Mouse (Mus musculus) C3H10T1/2 (cell line): Measurements from ENCODE around the gene Olah. TPM values are rescaled to one million over a fixed set of nuclear protein-coding genes. Genes with fewer than 3 reads are reported as not detected.

ENCODE experiments used
- polyA plus RNA-seq, 2 experiments: library from polyadenylated mRNA; unstranded; fragments of >200 nt; fragmentation: generic; extraction: Trizol; gene quantifications; one replicate each; pipeline ENCODE4 v1.2.1; 2012; ENCODE audit warnings: missing spikeins in 2 of 2

The Olah gene
- not detected for polyA plus RNA-seq

DNA sequence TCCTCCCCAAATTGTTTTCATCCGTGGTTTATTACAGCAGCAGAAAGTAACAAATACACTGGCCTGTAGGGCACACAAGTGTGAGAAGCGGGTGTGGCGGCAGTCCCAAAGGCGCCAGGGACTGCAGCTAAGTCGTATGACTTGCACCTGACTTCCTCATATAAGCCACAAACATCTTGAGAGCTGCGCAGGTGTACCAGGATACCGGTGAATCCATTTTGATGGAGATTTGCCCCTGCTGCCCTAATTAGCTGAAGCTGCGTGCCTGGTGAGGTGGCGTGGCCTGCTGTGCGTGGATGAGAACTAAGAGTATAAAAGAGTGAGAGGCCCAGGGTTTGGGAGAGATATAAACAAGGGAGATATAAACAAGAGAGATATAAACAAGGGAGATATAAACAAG lies at the start of gene Olah:
Gene Olah, minus strand, starts transcription at position 101 of the 400 bp plus-strand sequence.

DNA sequence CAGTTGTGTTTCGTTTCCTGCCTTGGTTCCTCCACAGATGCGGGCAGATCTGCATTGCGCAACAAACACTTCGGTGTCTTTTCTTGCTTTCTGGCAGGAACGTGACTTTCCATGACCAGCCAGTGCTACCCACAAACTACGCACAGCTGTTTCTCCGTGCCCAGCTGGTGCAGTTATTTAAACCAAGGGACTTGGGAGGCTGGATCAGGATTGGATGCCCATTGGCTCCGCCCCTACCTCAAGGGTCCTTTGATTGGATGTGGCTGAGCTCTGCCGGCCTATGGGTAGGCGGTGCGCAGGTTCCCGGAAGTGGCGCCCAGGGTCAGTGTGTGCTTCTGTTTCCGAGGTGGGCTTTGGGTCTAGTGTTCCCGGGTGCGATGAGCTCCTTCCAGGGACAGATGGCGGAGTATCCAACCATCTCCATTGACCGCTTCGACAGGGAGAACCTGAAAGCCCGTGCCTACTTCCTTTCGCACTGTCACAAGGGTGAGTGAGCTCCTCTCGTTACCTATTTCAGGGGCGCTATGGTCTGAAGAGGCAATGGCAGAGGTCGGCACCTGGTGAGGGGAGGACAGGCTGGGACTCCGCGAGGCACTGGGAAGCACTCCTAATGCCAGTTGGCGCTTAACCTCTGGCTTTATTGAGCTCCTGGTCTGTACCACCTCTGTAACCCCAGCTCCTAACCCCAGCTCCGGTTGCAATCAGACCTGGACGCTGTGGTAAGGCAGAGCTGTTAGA lies 27.0 kb upstream of the Olah start, which contains the start of gene Dclre1c:
Gene Dclre1c, plus strand, starts transcription at position 291 of the 738 bp plus-strand sequence.

DNA sequence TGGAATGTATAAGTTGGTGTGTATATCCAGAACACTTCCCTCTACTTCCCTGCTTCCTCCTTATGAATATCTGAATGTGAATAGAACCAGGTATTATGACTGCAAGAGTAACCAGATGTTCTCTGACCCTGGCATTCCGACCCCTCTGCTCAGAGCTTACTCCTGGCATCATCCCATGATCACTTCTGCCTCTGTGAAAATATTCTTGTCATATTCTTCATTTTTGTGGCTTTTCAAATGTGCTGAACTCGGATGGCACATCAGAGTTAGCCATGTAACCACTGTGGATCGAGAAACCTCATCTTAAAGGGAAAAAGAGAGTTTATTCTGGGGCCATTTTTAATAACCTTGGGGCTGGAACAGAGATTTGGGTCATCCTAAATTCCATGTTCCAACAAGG lies 25.5 kb upstream of the Olah start, which contains the start of gene Meig1:
Gene Meig1, minus strand, starts transcription at position 101 of the 400 bp plus-strand sequence.

DNA sequence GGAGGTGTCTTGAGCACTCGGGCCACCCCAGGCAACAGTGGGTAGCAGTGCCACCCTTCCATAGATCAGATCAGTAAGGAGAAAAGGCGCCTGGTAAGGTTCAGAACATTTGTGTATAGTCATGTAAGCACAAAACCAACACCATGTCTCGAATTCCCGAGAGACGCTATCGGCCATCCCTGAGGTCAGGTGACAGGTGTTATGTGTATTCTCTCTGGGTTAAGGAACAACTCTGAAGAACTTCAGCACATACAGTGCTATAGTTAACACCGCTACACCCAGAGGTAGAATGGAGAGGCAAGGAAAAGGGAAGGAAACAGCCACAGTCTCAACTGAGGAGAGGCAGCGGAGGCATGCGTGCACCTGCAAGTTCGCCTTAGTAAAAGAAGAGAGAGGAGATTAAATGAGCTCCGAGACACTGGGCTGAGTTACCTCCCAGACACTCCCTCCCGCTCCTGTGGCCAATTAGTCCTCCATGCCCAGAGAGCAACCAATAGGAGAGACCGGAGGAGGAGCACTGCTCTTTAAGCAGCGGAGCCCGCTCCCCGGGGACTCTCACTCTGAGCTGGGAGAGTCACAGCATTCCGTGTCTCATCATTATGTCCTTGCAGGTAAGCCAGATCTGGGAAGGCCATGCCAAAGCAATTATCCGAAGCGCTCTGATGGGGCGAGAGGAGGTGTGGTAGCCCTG lies 61.3 kb downstream of the Olah start, which contains the start of gene Acbd7:
Gene Acbd7, plus strand, starts transcription at position 558 of the 691 bp plus-strand sequence.

DNA sequence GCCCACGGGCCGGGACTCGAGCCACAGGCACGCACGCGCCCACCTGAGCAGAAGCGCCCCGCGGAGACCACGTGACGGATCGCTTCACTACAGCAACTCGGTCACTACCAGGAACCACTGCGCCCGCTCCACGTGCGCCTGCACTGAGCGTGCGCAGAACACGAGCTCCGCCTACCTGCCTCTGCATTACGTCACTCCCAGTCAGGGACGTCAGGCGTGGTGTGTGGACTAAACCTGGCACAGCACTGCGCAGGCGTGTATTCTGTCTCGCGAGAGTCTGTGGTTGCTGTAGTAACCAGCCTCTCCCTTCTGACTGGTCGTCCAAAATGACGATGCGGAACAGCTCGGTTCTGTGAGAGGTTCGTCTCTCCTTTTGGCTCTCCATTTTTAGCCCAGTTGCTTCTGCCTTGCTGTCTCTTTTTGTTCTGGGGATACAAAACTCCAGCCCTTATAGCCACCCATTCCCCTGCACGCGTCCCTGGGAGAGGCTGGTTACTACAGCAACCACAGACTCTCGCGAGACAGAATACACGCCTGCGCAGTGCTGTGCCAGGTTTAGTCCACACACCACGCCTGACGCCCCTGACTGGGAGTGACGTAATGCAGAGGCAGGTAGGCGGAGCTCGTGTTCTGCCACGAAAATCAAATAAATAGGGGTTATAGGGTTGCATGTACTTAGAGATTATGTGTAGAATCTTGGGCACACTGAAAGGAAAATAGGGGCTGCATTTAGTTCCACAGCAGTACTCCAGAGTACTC lies 64.3 kb downstream of the Olah start, which contains the start of gene Rpp38:
Gene Rpp38, minus strand, starts transcription at position 160 of the 759 bp plus-strand sequence.

Other genes with a start within 250 kb of the Olah start
- gene Nmt2, start 113.0 kb downstream of the Olah start, polyA plus RNA-seq = 1 to 10 TPM; 8.5 to 8.9 TPM
- 1 to 10 TPM; 1.1 to 6.5 TPM for gene Rpp38, start 64.6 kb downstream of the Olah start, polyA plus RNA-seq
- gene Acbd7, start 61.0 kb downstream of the Olah start, polyA plus RNA-seq = under 1 TPM in 1 of 2 experiments, not detected in 1; 0.18 TPM
- gene Meig1, start 25.4 kb upstream of the Olah start, polyA plus RNA-seq = under 1 TPM in 1 of 2 experiments, not detected in 1; 0.06 TPM
- gene Dclre1c, start 26.9 kb upstream of the Olah start, polyA plus RNA-seq = under 1 TPM; 0.08 to 0.79 TPM
- gene Suv39h2, start 77.8 kb upstream of the Olah start, polyA plus RNA-seq = 1 to 10 TPM in 1 of 2 experiments, under 1 TPM in 1; 0.41 to 1.1 TPM
- gene Gm45902, start 115.6 kb upstream of the Olah start, polyA plus RNA-seq = under 1 TPM; 0.21 to 0.91 TPM
- 10 to 100 TPM in 1 of 2 experiments, 1 to 10 TPM in 1; 6.0 to 24.3 TPM for gene Hspa14, start 115.6 kb upstream of the Olah start, polyA plus RNA-seq
- under 1 TPM; 0.12 to 0.90 TPM for gene Cdnf, start 115.8 kb upstream of the Olah start, polyA plus RNA-seq
- gene Fam107b, start 173.3 kb upstream of the Olah start, polyA plus RNA-seq = 10 to 100 TPM in 1 of 2 experiments, 1 to 10 TPM in 1; 2.1 to 20.7 TPM